Mouse (Mus musculus) bone marrow, adult 2 months (tissue): ENCODE data around the gene Wasl.

ENCODE experiments used
- CTCF ChIP-seq: fragments of 200-500 bp; IDR thresholded peaks from 2 replicates; pipeline ENCODE4 v1.5.1; 2011; ENCODE audit warnings: low read length, control low read depth; ENCODE audit not compliant: control insufficient read depth, insufficient read depth
- POLR2A ChIP-seq: fragments of 200-500 bp; IDR thresholded peaks from 2 replicates; pipeline ENCODE4 v1.6.1; 2011; ENCODE audit warnings: low read depth, mild to moderate bottlenecking, control low read depth, low read length, borderline replicate concordance; ENCODE audit not compliant: control insufficient read depth

DNA sequence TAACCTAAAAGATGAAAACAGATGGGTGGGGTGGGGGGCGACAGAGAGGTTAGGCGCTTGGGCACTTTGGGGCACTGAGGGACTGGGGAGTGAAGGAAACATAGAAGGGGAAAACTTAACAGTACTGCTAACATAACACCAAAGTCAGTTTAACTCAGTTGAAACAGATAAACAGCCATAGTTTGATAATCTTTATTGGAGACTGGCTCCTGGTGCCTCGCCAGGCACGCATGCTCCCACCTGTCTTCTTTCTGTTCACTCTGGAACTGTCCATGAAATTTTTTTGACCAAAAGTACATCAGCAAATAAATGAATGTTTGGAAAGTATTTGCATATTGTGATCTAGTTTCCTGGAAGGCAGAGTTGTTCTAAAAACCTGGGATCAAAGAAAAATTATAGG, 23.5 kb downstream of the Wasl start:
- no peak for TF ChIP-seq CTCF
- TF ChIP-seq POLR2A = no peak
